Comparison of ENCODE assay signal across 9 mouse cellular contexts in the genomic region with DNA sequence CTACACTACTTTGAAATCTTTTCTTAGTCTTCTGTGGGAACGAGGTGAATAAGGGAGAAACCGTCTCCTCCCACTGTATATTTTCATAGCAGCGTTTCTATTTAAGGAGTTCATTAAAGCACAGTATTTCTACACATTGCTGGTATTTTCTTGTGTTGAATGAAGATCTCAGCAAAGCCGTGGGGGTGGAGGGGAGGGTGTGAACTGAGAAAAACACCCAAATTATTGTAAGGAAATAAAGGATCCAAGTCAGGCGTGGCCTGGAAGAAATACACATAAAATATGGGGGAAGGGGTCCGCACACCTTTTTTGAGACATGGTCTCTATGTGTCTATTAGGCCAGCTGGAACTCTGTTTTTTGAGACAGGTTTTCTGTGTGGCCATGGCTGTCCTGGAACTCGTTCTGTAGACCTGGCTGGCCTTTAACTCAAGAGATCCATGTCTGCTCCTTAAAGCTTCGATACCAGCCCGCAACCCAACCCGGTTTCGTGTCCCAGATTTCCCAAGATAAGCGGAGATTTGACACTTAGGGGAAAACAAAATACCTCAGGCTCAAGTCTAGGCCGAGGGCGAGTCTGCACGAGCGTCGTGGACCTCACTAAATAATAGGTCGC. TPM values are rescaled to one million over a fixed set of nuclear protein-coding genes. Genes with fewer than 3 reads are reported as not detected.
A peak's percentile ranks its signal among the peaks of the same experiment; 100 is the strongest.
DNase-seq lines count a peak whose midpoint lies in the region; ATAC-seq and TF ChIP-seq lines count a peak whose summit lies in the region.
"Had no signal": no experiment of that assay in that cellular context is flagged by ENCODE, and none has a peak within 500 bp of the region (broad histone marks: within the 10 kb centered on the region; RNA-seq: fewer than 3 reads in every experiment).

No protein-coding gene starts in this region.

- ATAC-seq in limb, embryonic 15.5 days (ENCODE audit: insufficient number of reproducible peaks, low FRiP score, low TSS enrichment, low read depth): no peak; the same call in 1 of the 2 replicates
- ATAC-seq in stomach, postnatal 0 days (ENCODE audit: low FRiP score, low TSS enrichment): peak; percentile 8; the same call in 1 of the 2 replicates
- ATAC-seq in monocyte, adult 5-6 weeks (replicated peaks; ENCODE audit: insufficient number of reproducible peaks, low FRiP score, low TSS enrichment, poor library complexity, severe bottlenecking): no peak

- peak overlapping the region; percentile 99 for H3K27ac ChIP-seq in limb, embryonic 15.5 days
- peak overlapping the region; percentile 99 for H3K27ac ChIP-seq in stomach, postnatal 0 days (replicated peaks)

- peaks cover 28% of the 10 kb centered on the region for H3K4me1 ChIP-seq in limb, embryonic 15.5 days
- 0 out of 2 replicates have a peak, but pooled peaks cover 3% of the 10 kb centered on the region for H3K4me1 ChIP-seq in stomach, postnatal 0 days (replicated peaks; ENCODE audit: control insufficient read depth, insufficient read depth)

- H3K9me3 ChIP-seq in limb, embryonic 15.5 days: no peaks in the 10 kb centered on the region
- no peaks in the 10 kb centered on the region for H3K9me3 ChIP-seq in stomach, postnatal 0 days (ENCODE audit: control insufficient read depth, low read length)

- no peak for TF ChIP-seq EP300 in stomach, postnatal 0 days (optimal IDR thresholded peaks at IDR 0.05)

- no peaks in the 10 kb centered on the region for H3K27me3 ChIP-seq in limb, embryonic 15.5 days
- no peaks in the 10 kb centered on the region for H3K27me3 ChIP-seq in stomach, postnatal 0 days (ENCODE audit: control insufficient read depth, insufficient read depth, low read length)

- peak; percentile 44 for DNase-seq in cerebellum, adult 8-10 months
- no peak for DNase-seq in cerebellum, postnatal 4 days (ENCODE audit: low spot score in 2 of 2)
- peak; percentile 31 for DNase-seq in ovary, postnatal 14 days (ENCODE audit: low spot score)
- DNase-seq in ovary, postnatal 36 days (ENCODE audit: low spot score): no peak
- DNase-seq in stomach, postnatal 0 days (ENCODE audit: low spot score): no peak
- DNase-seq in thymus, postnatal 0 days (ENCODE audit: low spot score): no peak

- H3K36me3 ChIP-seq in limb, embryonic 15.5 days: peaks cover 52% of the 10 kb centered on the region
- H3K36me3 ChIP-seq in stomach, postnatal 0 days (ENCODE audit: control insufficient read depth, insufficient read depth, low read length): 0 out of 2 replicates have a peak, but pooled peaks cover 4% of the 10 kb centered on the region

- peak overlapping the region; percentile 91 for H3K4me2 ChIP-seq in limb, embryonic 15.5 days
- H3K4me2 ChIP-seq in stomach, postnatal 0 days (replicated peaks; ENCODE audit: low read depth): peak overlapping the region; percentile 84

- WGBS in limb, embryonic 15.5 days: 16% methylated on average over 18 of the region's 18 CpGs
- 10% methylated on average over 18 of the region's 18 CpGs for WGBS in stomach, postnatal 0 days

- peak overlapping the region; percentile 88 for H3K4me3 ChIP-seq in limb, embryonic 15.5 days
- peak overlapping the region; percentile 88 for H3K4me3 ChIP-seq in stomach, postnatal 0 days (ENCODE audit: low read depth, low read length)

- peak overlapping the region; percentile 74 for H3K9ac ChIP-seq in limb, embryonic 15.5 days
- H3K9ac ChIP-seq in stomach, postnatal 0 days (ENCODE audit: low read length): peak overlapping the region; percentile 86

- no peak for TF ChIP-seq CTCF in stomach, postnatal 0 days (IDR thresholded peaks at IDR 0.05; ENCODE audit: low read depth)

RNA-seq across cellular contexts. Expression of a gene that starts 0.4 kb away (rescaled TPM):
- 148 TPM in 2 replicates for polyA plus RNA-seq in limb, embryonic 15.5 days (2015; fragmentation: Nextera tagmentation; extraction: Ambion mirVana)
- 70.1 and 72.8 TPM in 2 replicates for polyA plus RNA-seq in stomach, postnatal 0 days (2015; fragmentation: Nextera tagmentation; extraction: Ambion mirVana)
- 4.0 to 14.2 TPM (median 7.5 TPM) in 3 replicates for total RNA-seq in monocyte, adult 5-6 weeks (2017)
- polyA plus RNA-seq in thymus, postnatal 0 days (2015; fragmentation: Nextera tagmentation; extraction: Ambion mirVana): 129 and 151 TPM in 2 replicates

RNA-seq across cellular contexts. Expression of a gene that starts 9.3 kb away (rescaled TPM):
- 2.7 and 3.0 TPM in 2 replicates for polyA plus RNA-seq in limb, embryonic 15.5 days (2015; fragmentation: Nextera tagmentation; extraction: Ambion mirVana)
- 2.9 and 4.2 TPM in 2 replicates for polyA plus RNA-seq in stomach, postnatal 0 days (2015; fragmentation: Nextera tagmentation; extraction: Ambion mirVana)
- 0.21 to 0.29 TPM in 2 of 3 replicates, not detected in the other for total RNA-seq in monocyte, adult 5-6 weeks (2017)
- polyA plus RNA-seq in thymus, postnatal 0 days (2015; fragmentation: Nextera tagmentation; extraction: Ambion mirVana): 1.2 and 2.3 TPM in 2 replicates

RNA-seq across cellular contexts. Expression of a gene that starts 9.9 kb away (rescaled TPM):
- polyA plus RNA-seq in limb, embryonic 15.5 days (2015; fragmentation: Nextera tagmentation; extraction: Ambion mirVana): 33.5 and 33.6 TPM in 2 replicates
- 8.2 and 10.2 TPM in 2 replicates for polyA plus RNA-seq in stomach, postnatal 0 days (2015; fragmentation: Nextera tagmentation; extraction: Ambion mirVana)
- total RNA-seq in monocyte, adult 5-6 weeks (2017): 0.43 to 2.4 TPM in 2 of 3 replicates, not detected in the other
- 8.9 and 9.6 TPM in 2 replicates for polyA plus RNA-seq in thymus, postnatal 0 days (2015; fragmentation: Nextera tagmentation; extraction: Ambion mirVana)
- total RNA-seq: granulocyte monocyte progenitor cell, adult 5-6 weeks had no signal

RNA-seq across cellular contexts. Expression of a gene that starts 47.8 kb away (rescaled TPM):
- polyA plus RNA-seq in limb, embryonic 15.5 days (2015; fragmentation: Nextera tagmentation; extraction: Ambion mirVana): 45.2 and 46.0 TPM in 2 replicates
- polyA plus RNA-seq in stomach, postnatal 0 days (2015; fragmentation: Nextera tagmentation; extraction: Ambion mirVana): 53.6 and 55.1 TPM in 2 replicates
- 3.9 to 8.1 TPM (median 6.9 TPM) in 3 replicates for total RNA-seq in monocyte, adult 5-6 weeks (2017)
- polyA plus RNA-seq in thymus, postnatal 0 days (2015; fragmentation: Nextera tagmentation; extraction: Ambion mirVana): 84.7 and 86.0 TPM in 2 replicates

RNA-seq across cellular contexts. Expression of a gene that starts 48.0 kb away (rescaled TPM):
- polyA plus RNA-seq in limb, embryonic 15.5 days (2015; fragmentation: Nextera tagmentation; extraction: Ambion mirVana): not detected in 2 replicates
- 0.68 TPM in 1 of 2 replicates, not detected in the other for polyA plus RNA-seq in stomach, postnatal 0 days (2015; fragmentation: Nextera tagmentation; extraction: Ambion mirVana)
- total RNA-seq in monocyte, adult 5-6 weeks (2017): 11.5 to 28.2 TPM (median 14.2 TPM) in 3 replicates
- polyA plus RNA-seq in thymus, postnatal 0 days (2015; fragmentation: Nextera tagmentation; extraction: Ambion mirVana): 0.94 and 1.8 TPM in 2 replicates

Comparison
In these comparisons a context has a peak if more than half of its experiments do, and no peak if none do; other contexts are left out.
1. DNase-seq: peak in cerebellum, adult 8-10 months (single experiment) and ovary, postnatal 14 days (single experiment); none in cerebellum, postnatal 4 days (0 of 2), ovary, postnatal 36 days (single experiment), stomach, postnatal 0 days (single experiment) and thymus, postnatal 0 days (single experiment).